In genomic region chrX:51016926-51017325, GRCm38 (mm10) we compare ENCODE assay signal across 8 mouse cellular contexts. TPM values are rescaled to one million over a fixed set of nuclear protein-coding genes. Genes with fewer than 3 reads are reported as not detected.
DNase-seq lines count a peak whose midpoint lies in the region; ATAC-seq and TF ChIP-seq lines count a peak whose summit lies in the region.

No protein-coding gene starts in this region.

- no peaks in the 10 kb centered on the region for H3K27me3 ChIP-seq in heart, embryonic 14.5 days (ENCODE audit: control insufficient read depth, insufficient read depth, low read length)
- H3K27me3 ChIP-seq in forebrain, postnatal 0 days (ENCODE audit: insufficient read depth, low read length) = no peaks in the 10 kb centered on the region
- no peaks in the 10 kb centered on the region for H3K27me3 ChIP-seq in liver, embryonic 15.5 days
- H3K27me3 ChIP-seq in small intestine, adult 2 months (ENCODE audit: control insufficient read depth, insufficient read depth, low read length) = no peaks in the 10 kb centered on the region

- TF ChIP-seq CTCF in forebrain, postnatal 0 days (IDR thresholded peaks at IDR 0.05; ENCODE audit: low read depth) = no peak
- no peak for TF ChIP-seq CTCF in small intestine, adult 2 months (IDR thresholded peaks at IDR 0.05; ENCODE audit: extremely low read depth, insufficient read length, insufficient replicate concordance, low read depth, low read length)

- TF ChIP-seq POLR2A in small intestine, adult 2 months (IDR thresholded peaks at IDR 0.05; ENCODE audit: low read depth, low read length) = no peak

- H3K4me3 ChIP-seq in heart, embryonic 14.5 days (ENCODE audit: control insufficient read depth in 1 of 2, insufficient read depth in 1 of 2, low read depth in 1 of 2, low read length in 2 of 2) = peak overlapping the region; percentile 59 to 94
- peak overlapping the region; percentile 50 for H3K4me3 ChIP-seq in forebrain, postnatal 0 days (ENCODE audit: low read depth, low read length)
- peak overlapping the region; percentile 69 for H3K4me3 ChIP-seq in liver, embryonic 15.5 days (replicated peaks)
- H3K4me3 ChIP-seq in small intestine, adult 2 months (ENCODE audit: low read depth, low read length) = peak overlapping the region; percentile 74

- no peaks in the 10 kb centered on the region for H3K9me3 ChIP-seq in heart, embryonic 14.5 days (ENCODE audit: control insufficient read depth, low read length)
- H3K9me3 ChIP-seq in forebrain, postnatal 0 days (ENCODE audit: low read length) = no peaks in the 10 kb centered on the region
- no peaks in the 10 kb centered on the region for H3K9me3 ChIP-seq in liver, embryonic 15.5 days (replicated peaks)

- H3K4me1 ChIP-seq in heart, embryonic 14.5 days (ENCODE audit: control insufficient read depth in 2 of 2, insufficient read depth in 2 of 2, low read length in 2 of 2) = peaks cover 4% of the 10 kb centered on the region in 2 experiments; a peak in 3 of 4 replicates
- H3K4me1 ChIP-seq in forebrain, postnatal 0 days (ENCODE audit: insufficient read depth) = no peaks in the 10 kb centered on the region
- peaks cover 8% of the 10 kb centered on the region; the same call in 1 of the 2 replicates for H3K4me1 ChIP-seq in liver, embryonic 15.5 days (replicated peaks)
- H3K4me1 ChIP-seq in small intestine, adult 2 months (ENCODE audit: control insufficient read depth, insufficient read depth, insufficient read length, low read length) = peaks cover 3% of the 10 kb centered on the region; the same call in 1 of the 2 replicates

- peak overlapping the region; percentile 68 for H3K4me2 ChIP-seq in heart, embryonic 14.5 days (ENCODE audit: low read length)
- peak overlapping the region; percentile 52 for H3K4me2 ChIP-seq in forebrain, postnatal 0 days (ENCODE audit: low read depth)
- peak overlapping the region; percentile 74 for H3K4me2 ChIP-seq in liver, embryonic 15.5 days

- no peak for ATAC-seq in heart, embryonic 14.5 days (ENCODE audit: insufficient number of reproducible peaks, insufficient read depth, low FRiP score, low read depth)
- ATAC-seq in forebrain, postnatal 0 days = no peak
- no peak for ATAC-seq in liver, embryonic 15.5 days (ENCODE audit: insufficient read depth)

- H3K27ac ChIP-seq in heart, embryonic 14.5 days (replicated peaks in 1 of 2; ENCODE audit: control insufficient read depth in 1 of 2, insufficient read depth in 1 of 2, low read depth in 2 of 2, low read length in 2 of 2) = peak overlapping the region in 1 of 2 experiments; percentile 97; a peak in 1 of 4 replicates
- no peak overlapping the region for H3K27ac ChIP-seq in forebrain, postnatal 0 days (ENCODE audit: low read depth, low read length)
- no peak overlapping the region for H3K27ac ChIP-seq in liver, embryonic 15.5 days (replicated peaks)
- H3K27ac ChIP-seq in small intestine, adult 2 months (ENCODE audit: insufficient read depth, low read depth, low read length) = 0 out of 2 replicates have a peak overlapping the region, but pooled peaks have one; percentile 45

- peaks cover 18% of the 10 kb centered on the region for H3K36me3 ChIP-seq in heart, embryonic 14.5 days (ENCODE audit: control insufficient read depth, insufficient read depth, low read length)
- H3K36me3 ChIP-seq in forebrain, postnatal 0 days (ENCODE audit: insufficient read depth) = no peaks in the 10 kb centered on the region; the same call in 1 of the 2 replicates
- H3K36me3 ChIP-seq in liver, embryonic 15.5 days (replicated peaks) = 0 out of 2 replicates have a peak, but pooled peaks cover 9% of the 10 kb centered on the region
- peaks cover 7% of the 10 kb centered on the region for H3K36me3 ChIP-seq in small intestine, adult 2 months (ENCODE audit: control insufficient read depth, insufficient read depth, low read length)

- no peak for DNase-seq in heart, adult 11 months
- peak; percentile 35 for DNase-seq in MEL-GATA-1-ER (ENCODE audit: extremely low read depth, low read depth)
- no peak for DNase-seq in forebrain, postnatal 0 days
- no peak for DNase-seq in frontal cortex, postnatal 14 days (ENCODE audit: low spot score in 2 of 2)
- DNase-seq in urinary bladder, postnatal 14 days (ENCODE audit: low spot score) = no peak

- peak overlapping the region; percentile 89 for H3K9ac ChIP-seq in heart, embryonic 14.5 days (ENCODE audit: low read length)
- H3K9ac ChIP-seq in forebrain, postnatal 0 days = 0 out of 2 replicates have a peak overlapping the region, but pooled peaks have one; percentile 14
- H3K9ac ChIP-seq in liver, embryonic 15.5 days = peak overlapping the region; percentile 32; the same call in 1 of the 2 replicates

- WGBS in heart, embryonic 14.5 days = 31% methylated on average over 12 of the region's 12 CpGs
- 35% methylated on average over 12 of the region's 12 CpGs for WGBS in forebrain, postnatal 0 days
- WGBS in liver, embryonic 15.5 days (ENCODE audit: insufficient replicate concordance) = 21% methylated on average over 12 of the region's 12 CpGs
- WGBS in small intestine, adult 2 months = 19% methylated on average over 12 of the region's 12 CpGs

RNA-seq across cellular contexts. Expression of gene Rap2c, which starts 0.9 kb away (rescaled TPM):
- polyA plus RNA-seq in heart, embryonic 14.5 days (2014; fragmentation: Nextera tagmentation; extraction: Ambion mirVana) = 20.5 and 21.2 TPM in 2 replicates
- 24.2 and 28.4 TPM in 2 replicates for total RNA-seq in forebrain, postnatal 0 days (2014; rRNA removed)
- 9.7 and 9.9 TPM in 2 replicates for polyA plus RNA-seq in forebrain, postnatal 0 days (2015; fragmentation: Nextera tagmentation; extraction: Ambion mirVana)
- polyA plus RNA-seq in liver, embryonic 15.5 days (2015; fragmentation: Nextera tagmentation; extraction: Ambion mirVana) = 7.9 and 8.1 TPM in 2 replicates
- 0.38 and 1.5 TPM in 2 replicates for polyA plus RNA-seq in small intestine, adult 2 months (2012; rRNA removed)

Comparison
In these comparisons a context has a peak if more than half of its experiments do, and no peak if none do; other contexts are left out.
1. H3K9ac ChIP-seq: peak in every context shown above with its lines; median percentile 89 in heart, embryonic 14.5 days; 32 in liver, embryonic 15.5 days; 14 in forebrain, postnatal 0 days.